Mouse (Mus musculus) CD4-positive, CD25-positive, alpha-beta regulatory T cell, adult 2 months (primary cell): ENCODE data around the gene Vmn2r7.
"Not testable (repeated sequence)": the region's sequence is repeated elsewhere in the genome, so short reads cannot be mapped to it uniquely, and the experiment has no call there.

Source experiments
- DNase-seq: peaks from one replicate; pipeline ENCODE4 v3.0.0-alpha.2; 2012; ENCODE audit warnings: low read depth, low spot score

The Vmn2r7 gene

DNA sequence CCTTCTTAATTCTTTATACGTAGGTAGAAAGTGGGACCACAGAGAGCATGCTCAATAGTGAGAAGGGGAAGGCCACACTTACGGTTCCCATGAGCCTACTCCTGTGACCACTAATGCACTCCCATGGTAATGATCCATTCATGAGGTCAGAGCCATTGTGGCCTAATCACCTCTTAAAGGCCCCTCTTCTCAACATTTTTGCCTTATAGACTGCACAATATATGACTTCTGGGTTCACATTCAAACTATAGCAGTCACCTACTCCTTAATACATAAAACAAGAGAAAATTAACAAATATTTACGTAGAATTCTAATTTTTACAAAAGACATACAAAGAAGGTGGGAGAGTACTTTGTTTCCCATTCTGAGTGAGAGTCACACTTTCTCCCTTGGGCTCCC lies at the start of gene Vmn2r7:
Gene Vmn2r7, minus strand, starts transcription at position 101 of the 400 bp plus-strand sequence.
- not testable (repeated sequence) for DNase-seq

DNA sequence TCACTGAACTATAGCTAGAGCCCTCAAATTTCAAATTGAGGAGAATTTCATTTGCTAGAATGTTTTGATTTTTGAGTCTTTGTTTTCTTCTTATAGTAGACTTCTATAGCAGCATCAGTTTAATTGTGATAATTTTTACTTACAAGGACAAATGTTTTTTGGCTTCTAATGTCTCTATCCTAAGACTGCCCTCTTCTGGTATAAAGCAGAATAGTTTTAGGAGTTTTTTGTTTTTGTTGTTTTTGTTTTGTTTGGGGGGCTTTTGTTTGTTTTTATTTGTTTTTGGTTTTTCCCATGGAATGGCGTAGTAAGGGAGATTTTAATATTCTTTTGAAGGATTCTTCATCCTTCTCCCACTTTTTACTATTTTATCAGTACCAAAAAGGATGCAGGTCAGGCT lies 45.2 kb upstream of the Vmn2r7 start:
- DNase-seq, result no peak

DNA sequence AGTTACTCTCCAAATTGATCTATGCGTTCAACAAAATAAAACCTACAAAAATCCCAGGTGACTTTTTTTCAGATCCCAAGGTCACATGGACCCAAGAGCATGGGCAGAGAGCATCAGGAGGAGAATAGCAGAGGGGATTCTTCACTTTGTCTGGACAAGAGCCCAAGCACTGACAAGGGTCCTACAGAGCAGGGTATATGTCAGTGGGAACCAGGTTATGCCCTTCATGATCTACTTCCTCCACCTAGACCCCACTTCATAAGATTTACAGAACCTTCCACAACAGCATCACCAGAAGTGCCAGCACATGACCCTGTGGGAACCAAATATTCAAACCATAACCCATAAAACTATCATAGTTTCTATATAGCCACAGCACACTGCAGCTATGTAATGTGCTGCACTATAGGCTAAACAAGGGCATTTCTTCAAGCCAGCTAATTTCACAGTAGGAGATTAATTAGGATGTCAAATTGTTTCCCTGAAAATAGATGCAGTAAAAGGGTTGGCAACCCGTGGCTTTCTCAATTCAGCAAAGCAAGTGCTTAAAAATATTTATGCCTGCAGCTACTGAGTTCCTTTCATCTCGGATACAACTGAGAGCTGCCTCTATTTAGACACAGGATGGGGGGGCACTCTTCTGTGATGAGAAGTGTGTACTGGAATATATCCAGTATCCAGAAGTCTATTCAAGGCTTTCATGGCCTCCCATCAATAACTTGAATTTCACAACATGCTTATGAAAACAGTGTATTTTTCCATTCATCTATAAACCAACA lies 33.8 kb upstream of the Vmn2r7 start:
- no peak for DNase-seq

DNA sequence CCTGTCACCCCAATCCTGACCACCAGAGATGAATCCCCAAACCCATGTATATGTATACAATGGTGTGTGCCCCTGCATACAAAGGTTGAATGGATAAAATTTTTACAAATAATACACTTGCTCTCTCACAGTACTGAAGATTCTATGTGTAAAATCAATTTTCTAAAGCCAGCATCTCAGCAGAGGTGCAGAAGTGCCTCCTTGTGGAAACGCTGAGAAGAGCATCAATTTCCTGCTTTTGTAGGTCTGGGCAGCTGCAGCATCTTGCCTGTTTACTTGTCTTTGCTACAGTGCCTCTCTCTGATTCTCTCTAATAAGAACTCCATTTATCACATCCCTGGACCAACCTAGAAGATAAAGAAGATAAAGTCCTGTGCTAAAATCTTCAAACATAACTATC lies 32.1 kb upstream of the Vmn2r7 start:
- DNase-seq, result no peak

DNA sequence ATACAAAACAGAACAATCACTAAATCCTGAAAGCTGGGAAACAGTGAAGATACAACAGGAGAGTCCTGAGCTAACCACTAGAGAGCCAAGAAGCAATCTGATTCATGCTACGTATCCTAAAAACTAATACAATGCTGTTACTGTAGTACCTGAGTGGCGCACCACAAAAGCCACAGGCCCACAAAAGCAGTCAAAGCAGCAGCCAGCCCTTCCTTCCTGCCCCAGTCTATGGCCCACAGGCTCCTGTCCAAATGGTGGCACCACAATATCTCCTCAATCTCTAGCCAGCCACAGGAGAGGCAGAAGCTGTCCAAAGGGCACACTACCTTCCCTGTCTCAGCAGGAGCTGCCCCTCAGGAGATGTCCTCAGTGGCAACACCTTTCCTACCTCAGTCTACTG lies 1.7 kb downstream of the Vmn2r7 start:
- DNase-seq, result no peak

DNA sequence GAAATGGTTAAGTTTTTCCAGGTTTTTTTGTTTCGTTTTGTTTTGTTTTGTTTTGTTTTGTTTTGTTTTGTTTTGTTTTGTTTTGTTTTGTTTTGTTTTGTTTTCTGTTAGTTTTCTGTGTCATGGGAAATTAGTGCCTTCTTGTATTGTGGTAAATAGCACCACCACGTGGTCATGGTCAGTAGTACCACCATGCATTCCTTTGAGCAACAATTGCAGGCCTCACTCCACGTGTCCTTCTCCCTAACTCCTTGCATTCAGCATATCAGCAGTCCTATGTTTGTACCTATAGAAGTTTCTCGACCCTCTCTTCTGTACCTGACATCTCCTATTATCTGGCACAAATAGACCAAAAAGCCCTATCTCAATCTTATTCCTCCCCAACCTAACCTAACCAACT lies 2.3 kb downstream of the Vmn2r7 start:
- peak; percentile 28 for DNase-seq

DNA sequence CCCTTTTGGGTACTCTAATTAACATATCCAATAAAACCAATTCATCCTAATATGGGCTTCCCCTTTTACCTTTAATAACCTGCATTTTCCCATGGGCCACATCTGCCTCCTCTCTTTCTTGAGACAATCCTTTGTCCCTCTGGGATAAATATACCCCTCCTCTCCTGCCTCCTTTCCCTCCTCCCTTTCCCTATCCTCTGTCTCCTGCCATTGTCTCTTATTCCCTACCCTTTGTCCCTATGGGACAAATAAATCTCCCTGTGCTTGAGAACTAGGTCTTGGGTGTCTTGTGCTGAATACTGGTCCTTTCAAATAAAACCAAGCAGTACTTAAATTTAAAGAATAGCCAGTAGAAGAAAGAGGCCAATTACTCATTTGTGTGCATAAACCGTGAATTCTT lies 13.4 kb downstream of the Vmn2r7 start:
- DNase-seq, result no peak

DNA sequence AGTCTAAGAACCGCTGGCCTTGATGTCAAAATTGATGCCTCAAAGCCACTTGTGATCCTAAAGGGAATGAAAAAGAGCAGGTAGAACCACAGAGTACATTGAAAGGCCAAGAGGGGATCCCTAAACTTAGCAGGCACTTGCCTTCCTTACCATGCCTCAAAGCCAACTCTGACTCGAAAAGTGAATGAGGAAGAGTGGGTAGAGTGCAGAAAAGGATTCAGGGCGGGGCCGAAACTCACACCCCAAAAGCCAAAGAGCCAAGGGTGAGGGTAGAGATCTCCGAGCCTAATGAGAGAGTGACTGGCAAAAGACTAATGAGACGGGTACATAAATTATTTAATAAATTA lies 53.3 kb downstream of the Vmn2r7 start:
- no peak for DNase-seq

DNA sequence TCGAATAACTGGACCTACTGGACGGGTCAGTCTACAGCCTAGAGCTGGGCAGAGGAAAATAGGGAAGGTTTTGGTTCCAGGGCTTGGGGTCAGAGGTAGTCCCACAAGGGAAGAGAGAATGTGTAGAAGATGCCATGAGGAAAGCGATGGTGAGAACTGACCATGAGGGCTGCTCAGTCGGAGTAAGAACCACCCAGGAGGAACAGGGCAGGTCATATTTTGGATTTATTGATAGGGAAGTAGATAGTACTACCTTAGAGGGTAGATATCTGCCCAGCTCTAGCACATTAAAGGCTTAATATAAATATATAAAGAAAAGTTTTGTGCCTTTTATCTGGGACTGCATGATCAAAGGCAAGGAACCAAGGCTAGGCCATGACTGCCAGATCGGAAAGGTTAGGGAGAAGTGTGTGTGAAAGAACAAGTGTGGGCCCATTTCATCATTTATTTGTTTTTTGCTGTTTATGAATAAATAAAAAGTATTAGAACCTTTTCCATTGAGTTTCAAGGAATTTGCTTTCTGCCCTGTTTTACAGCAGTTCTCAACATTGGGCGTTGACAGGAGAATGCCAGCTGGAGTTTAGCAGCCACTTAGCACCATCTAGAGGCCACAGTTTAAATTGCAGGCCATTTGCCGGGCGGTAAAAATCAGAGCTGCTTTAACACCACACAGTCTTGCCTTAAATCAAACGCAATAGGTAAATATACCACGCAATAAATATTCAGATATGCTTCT lies 53.9 kb downstream of the Vmn2r7 start:
- peak; percentile 18 for DNase-seq

DNA sequence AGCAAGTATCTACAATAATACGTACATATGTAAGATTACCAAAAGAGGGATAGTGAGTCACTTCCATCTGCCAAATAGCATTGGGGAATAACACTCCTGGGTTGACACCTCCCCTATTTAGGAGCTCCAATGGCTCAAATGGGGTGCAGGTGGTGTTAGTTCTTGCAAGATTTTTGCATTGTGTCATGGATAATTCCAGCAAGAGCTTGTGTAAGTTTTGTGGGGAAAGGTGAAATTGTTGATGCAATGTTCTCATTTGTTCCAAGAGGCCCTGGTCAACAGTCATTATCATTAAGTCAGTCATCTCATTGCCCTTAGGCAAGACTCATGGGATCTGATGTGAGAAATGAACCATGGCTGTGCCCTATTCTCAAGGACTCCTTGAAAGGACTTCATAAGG lies 61.7 kb downstream of the Vmn2r7 start:
- no peak for DNase-seq

DNA sequence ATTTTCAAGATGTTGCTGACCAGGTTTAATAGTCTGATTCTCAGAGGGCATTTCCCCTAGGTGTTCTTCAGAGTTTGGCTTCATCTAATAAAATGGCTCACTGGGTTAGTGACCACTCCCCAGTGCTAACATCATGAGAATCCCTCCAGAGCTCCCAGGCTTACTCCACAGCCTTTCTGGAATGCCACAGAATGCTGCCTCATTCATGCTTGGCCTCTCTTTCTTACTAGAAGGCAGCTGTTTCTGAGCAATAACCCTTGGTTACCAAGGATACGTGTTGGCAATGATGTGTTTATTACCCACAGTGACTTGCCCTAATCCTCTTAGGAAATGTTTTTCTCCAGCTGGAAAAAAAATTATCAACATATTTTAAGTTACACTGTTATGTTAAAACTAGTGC lies 72.4 kb downstream of the Vmn2r7 start:
- DNase-seq, result no peak

DNA sequence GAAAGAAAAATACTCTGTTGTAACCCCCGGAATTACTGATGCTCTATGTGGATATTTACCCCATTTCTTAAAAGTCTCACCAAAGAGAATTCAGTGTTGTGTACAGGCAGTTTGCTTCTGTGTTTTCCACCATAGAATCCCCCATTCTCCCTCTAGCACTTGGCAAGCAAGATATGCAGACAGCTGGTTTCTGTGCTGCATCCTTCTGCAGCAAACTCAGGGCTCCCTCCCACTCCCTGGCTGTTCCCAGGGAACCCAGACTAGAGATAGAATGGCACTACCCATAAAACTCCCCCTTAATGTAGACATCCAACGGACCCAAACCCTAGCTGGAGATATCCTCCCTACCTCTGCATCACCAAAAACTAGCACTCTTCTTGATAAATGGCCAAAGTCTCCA lies 88.4 kb downstream of the Vmn2r7 start:
- no peak for DNase-seq

DNA sequence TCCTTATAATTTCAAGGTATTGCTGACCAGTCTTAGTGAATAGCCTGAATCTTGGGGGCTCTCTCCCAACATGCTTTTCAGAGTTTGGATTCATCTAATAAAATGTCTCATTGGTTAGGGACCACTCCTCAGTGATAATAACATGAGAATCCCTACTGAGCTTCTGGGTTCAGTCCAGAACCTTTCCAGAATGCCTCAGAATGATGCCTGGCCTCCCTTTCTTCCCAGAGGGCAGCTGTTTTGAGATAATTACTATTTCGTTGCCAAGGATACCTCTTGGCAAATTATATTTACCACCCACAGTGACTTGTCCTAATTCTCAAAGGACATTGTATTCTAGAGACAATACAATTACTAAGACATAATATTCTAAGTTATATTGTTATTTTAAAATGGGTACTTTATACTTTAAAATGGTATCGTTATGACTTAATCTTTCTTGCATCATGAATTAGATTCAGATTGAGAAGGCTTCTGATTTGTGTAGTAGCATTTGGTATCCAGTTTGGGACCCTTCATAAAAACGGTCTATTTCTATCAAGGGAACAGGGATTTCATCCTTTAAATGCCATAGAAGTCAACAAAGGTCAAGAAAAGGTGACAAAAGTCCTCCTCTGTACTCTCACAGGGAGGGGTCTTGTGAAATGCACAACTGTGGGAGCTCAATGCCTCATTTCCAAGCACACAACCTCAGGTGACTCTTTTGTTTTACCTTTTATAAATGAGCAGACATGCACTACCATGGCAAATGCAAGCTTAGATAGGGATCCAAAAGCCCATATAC lies 117.2 kb downstream of the Vmn2r7 start:
- not testable (repeated sequence) for DNase-seq

DNA sequence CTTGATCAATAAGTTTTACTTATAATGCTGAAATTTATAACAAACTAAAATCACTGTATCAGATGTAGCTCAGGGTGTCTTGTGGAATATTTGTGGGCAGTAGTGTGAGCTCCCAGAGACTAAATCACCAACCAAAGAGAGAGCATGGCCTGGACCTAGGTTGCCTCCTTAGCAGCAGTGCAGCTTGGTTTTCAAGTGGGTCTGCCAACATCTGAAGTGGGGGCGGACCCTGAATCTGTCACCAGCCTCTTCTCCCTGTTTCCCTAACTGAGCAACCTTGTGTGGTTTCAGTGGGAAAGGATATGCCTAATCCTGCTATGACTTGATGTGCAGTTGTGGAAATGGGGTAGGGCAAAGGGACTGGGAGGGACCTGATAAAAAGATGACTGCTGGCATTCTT lies 118.8 kb downstream of the Vmn2r7 start:
- DNase-seq, result not testable (repeated sequence)

DNA sequence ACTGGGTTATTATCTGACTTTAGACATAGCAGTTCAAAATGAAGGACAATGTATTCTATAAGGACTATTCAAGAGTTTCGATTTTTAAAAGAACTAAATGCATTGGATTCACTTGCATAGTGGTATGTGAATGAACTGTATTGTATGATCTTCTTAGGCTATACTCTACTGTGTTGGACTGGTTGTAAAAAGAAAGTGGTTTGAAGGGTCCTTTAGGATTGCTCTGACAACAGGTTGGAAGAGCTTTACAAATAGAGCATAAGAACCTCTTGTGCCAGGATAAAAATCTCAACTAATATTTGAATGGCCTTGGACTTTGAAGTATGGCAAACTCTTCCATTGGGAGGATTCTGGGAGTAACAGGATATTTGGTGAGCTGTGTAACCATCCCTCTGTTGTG lies 168.5 kb downstream of the Vmn2r7 start:
- DNase-seq, result not testable (repeated sequence)
